Mouse (Mus musculus) C2C12 (cell line): ENCODE results near the gene Cacna1g. TPM values are rescaled to one million over a fixed set of nuclear protein-coding genes. Genes with fewer than 3 reads are reported as not detected.

Source experiments
- H3K27me3 ChIP-seq: one replicate; pipeline ENCODE4 v1.6.1; 2011; ENCODE audit not compliant: control insufficient read depth, insufficient read depth, insufficient read length
- H3K36me3 ChIP-seq: one replicate; pipeline ENCODE4 v1.6.1; 2011; ENCODE audit not compliant: control insufficient read depth, insufficient read depth
- H3K4me3 ChIP-seq: one replicate; pipeline ENCODE4 v1.5.1; 2011; ENCODE audit warnings: mild to moderate bottlenecking, control low read depth; ENCODE audit not compliant: poor library complexity, insufficient read depth, severe bottlenecking
- H3K79me2 ChIP-seq: one replicate; pipeline ENCODE4 v1.6.1; 2011; ENCODE audit not compliant: control insufficient read depth, insufficient read depth
- H3K79me3 ChIP-seq: one replicate; pipeline ENCODE4 v1.6.1; 2011; ENCODE audit warnings: low read depth, control low read depth
- H3ac ChIP-seq: one replicate; pipeline ENCODE3; 2011; ENCODE audit warnings: low read depth; ENCODE audit not compliant: control insufficient read depth, insufficient read length
- CEBPB ChIP-seq: IDR thresholded peaks from one replicate; pipeline ENCODE4 v1.6.1; 2011; ENCODE audit warnings: low read depth, mild to moderate bottlenecking, control low read depth, moderate library complexity
- CTCF ChIP-seq: IDR thresholded peaks from one replicate; pipeline ENCODE4 v1.5.1; 2011; ENCODE audit not compliant: control insufficient read depth, insufficient read depth, insufficient read length
- FOSL1 ChIP-seq: IDR thresholded peaks from one replicate; pipeline ENCODE4 v1.8.0; 2011; ENCODE audit warnings: mild to moderate bottlenecking, low read length; ENCODE audit not compliant: poor library complexity, insufficient read depth, severe bottlenecking
- MAX ChIP-seq: IDR thresholded peaks from one replicate; pipeline ENCODE4 v1.6.1; 2011; ENCODE audit warnings: mild to moderate bottlenecking, control low read depth
- MYOD1 ChIP-seq: IDR thresholded peaks from one replicate; pipeline ENCODE4 v1.6.1; 2011; ENCODE audit warnings: low read depth; ENCODE audit not compliant: control insufficient read depth, insufficient read length
- MYOG ChIP-seq: IDR thresholded peaks from one replicate; pipeline ENCODE4 v1.6.1; 2011; ENCODE audit not compliant: control insufficient read depth, insufficient read length; ENCODE audit errors: extremely low read depth
- USF1 ChIP-seq: IDR thresholded peaks from one replicate; pipeline ENCODE4 v1.6.1; 2011; ENCODE audit warnings: low read depth, mild to moderate bottlenecking, control low read depth, moderate library complexity
- polyA plus RNA-seq: library from polyadenylated mRNA; unstranded; fragments of >200 nt; fragmentation: generic; extraction: Trizol; gene quantifications from one replicate; pipeline ENCODE4 v1.2.1, GENCODE M21; 2012; ENCODE audit warnings: missing spikeins

The Cacna1g gene
- polyA plus RNA-seq, 1 experiment = 0.04 TPM

DNA sequence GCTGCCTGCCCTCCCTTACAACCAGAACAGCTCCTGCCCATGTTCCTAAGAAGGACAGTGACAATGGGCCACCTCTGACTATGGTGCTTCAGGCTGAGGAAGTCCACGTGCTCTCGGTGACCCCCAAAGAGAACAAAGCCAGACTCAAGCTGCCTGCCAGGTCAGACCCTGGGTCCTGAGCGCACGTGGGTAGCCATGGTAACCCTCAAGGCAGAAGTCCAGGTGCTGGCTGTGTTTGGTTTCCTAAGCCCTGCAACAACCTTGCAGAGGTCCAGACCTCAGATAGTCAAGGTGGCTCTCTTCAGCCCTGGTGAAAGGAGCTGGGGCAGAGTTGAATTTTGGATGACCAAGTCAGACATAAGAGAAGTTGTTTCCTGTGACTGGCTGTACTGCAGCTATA lies 15.7 kb upstream of the Cacna1g start:
- Histone ChIP-seq H3K79me2 (no peaks in the 10 kb centered on the region), H3K4me3 (no peak overlapping the region), H3K36me3 (no peaks in the 10 kb centered on the region), H3K27me3 (peaks cover 40% of the 10 kb centered on the region), H3K79me3 (no peaks in the 10 kb centered on the region), H3ac (no peak overlapping the region)
- TF ChIP-seq CTCF (no peak), MYOG (no peak), MYOD1 (no peak), CEBPB (no peak), FOSL1 (no peak), MAX (no peak), USF1 (no peak)

DNA sequence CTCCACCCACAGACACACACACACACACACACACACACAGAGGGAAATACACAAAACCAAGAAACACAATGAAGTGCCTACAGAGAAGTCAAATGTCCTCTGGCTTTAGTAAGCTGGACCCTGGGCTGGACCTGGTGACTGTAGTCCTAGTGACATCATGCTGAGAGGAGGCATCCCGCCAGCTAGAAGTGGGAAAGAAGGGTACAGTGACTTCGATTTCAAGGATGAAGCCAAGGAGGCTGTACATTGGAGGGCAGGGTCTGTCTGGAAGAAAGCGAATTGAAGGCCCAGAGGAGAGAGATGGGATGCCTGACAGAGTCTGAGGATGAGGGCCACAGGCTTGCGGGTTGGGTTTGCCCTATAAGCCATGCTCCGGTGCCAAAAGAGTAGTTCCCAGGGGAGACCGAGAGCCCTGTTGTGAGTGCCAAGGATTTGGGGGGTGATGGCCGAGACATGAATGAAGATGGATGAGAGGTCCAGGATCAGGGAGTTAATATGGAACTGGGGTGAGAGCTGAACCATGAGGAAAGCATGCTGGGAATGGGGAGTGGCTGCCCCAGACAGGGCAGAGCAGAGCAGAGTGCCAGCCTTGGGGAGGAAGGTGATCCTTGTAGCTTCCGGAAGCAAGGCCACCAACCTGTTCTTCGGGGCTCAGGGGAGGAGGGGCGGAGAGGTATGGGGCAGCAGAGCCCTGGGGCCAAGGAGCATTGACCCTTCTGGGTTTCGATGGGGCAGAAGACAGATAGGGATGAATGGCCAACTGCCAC lies 15.0 kb upstream of the Cacna1g start:
- no peak overlapping the region for H3ac ChIP-seq
- no peaks in the 10 kb centered on the region for H3K79me3 ChIP-seq
- H3K4me3 ChIP-seq = no peak overlapping the region
- no peak for TF ChIP-seq USF1
- TF ChIP-seq MYOG = no peak
- TF ChIP-seq MAX = no peak
- no peak for TF ChIP-seq FOSL1
- no peak for TF ChIP-seq MYOD1
- no peak for TF ChIP-seq CEBPB
- no peak for TF ChIP-seq CTCF
- H3K36me3 ChIP-seq = no peaks in the 10 kb centered on the region
- H3K27me3 ChIP-seq = peaks cover 43% of the 10 kb centered on the region
- H3K79me2 ChIP-seq = no peaks in the 10 kb centered on the region

DNA sequence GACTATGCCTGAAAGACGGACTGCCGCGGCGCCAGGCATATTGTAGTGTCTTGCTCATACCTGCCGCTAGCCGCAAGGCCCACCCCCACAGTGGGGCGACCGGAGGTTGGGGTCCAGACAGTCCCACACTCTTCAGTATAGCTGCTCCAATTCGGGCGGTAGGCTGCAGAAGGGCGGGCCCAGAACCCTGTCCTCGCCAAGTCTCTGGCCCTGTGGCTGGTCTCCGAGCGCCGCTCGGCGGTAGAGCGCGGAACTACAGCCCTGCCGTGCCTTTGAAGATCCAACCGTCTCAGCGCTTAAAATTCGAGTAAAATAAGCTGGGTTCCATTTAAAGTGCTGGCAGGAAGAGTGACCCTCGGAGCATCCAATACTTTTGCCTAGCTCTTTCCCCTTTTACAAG lies 12.0 kb upstream of the Cacna1g start, which contains the start of gene Spata20:
TSS of gene Spata20 (minus strand) at position 179 of the 400 bp plus-strand sequence.
- H3K27me3 ChIP-seq = peaks cover 42% of the 10 kb centered on the region
- H3ac ChIP-seq = no peak within 1 kb of the TSS
- H3K79me2 ChIP-seq = no peaks in the 10 kb centered on the region
- no peaks in the 10 kb centered on the region for H3K79me3 ChIP-seq
- H3K36me3 ChIP-seq = no peaks in the 10 kb centered on the region
- TF ChIP-seq CTCF = peak; percentile 80
- TF ChIP-seq MYOG = no peak
- no peak for TF ChIP-seq CEBPB
- H3K4me3 ChIP-seq = no peak within 1 kb of the TSS

DNA sequence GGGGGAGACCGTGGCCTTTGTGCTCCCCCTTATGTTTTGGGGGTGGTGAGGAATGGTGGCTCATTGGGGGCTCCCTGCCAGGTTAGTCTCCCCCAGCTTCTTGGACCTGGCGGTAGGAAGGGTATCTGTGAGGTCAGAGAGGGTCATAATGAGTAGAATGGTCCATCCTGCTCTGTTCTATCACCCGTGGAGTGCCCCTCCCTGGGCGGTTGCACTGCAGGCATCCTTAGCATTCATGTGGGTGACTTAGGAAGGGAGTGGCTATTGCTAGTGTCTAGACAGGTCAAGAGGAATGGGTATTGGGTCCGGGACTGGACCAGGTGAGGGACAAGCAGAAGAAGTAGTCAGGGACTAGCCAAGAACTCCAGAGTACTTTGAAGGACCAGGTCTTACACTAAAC lies 11.2 kb upstream of the Cacna1g start:
- Histone ChIP-seq H3K79me3 (no peaks in the 10 kb centered on the region), H3ac (no peak overlapping the region), H3K36me3 (no peaks in the 10 kb centered on the region), H3K27me3 (peaks cover 49% of the 10 kb centered on the region), H3K79me2 (no peaks in the 10 kb centered on the region), H3K4me3 (no peak overlapping the region)
- TF ChIP-seq MYOD1 = no peak
- no peak for TF ChIP-seq CTCF
- TF ChIP-seq MAX = no peak
- TF ChIP-seq USF1 = no peak
- TF ChIP-seq CEBPB = no peak
- no peak for TF ChIP-seq MYOG
- no peak for TF ChIP-seq FOSL1

DNA sequence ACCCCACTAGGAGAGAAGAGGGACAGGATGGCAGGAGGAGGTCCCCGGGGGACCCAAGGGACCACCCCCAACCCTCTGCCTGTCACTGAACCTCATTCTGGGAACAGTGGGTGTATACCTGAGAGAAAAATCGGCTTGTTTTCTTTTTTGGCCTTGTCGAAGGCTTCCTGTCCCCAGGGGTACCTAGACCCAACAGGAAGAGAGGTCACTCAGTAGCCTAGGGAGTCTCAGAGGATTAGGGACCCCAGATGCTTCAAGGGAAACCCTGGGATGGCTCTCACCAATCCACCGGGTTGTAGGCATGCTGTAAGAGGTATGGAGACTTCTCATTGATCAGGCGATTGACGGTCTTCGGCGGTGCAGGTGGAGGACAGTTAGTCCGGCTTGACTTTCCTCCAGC lies 10.6 kb upstream of the Cacna1g start:
- Histone ChIP-seq H3K27me3 (peaks cover 52% of the 10 kb centered on the region), H3K36me3 (no peaks in the 10 kb centered on the region), H3K79me2 (no peaks in the 10 kb centered on the region), H3ac (no peak overlapping the region), H3K79me3 (no peaks in the 10 kb centered on the region), H3K4me3 (no peak overlapping the region)
- TF ChIP-seq USF1 = no peak
- TF ChIP-seq MYOG = no peak
- TF ChIP-seq MAX = no peak
- no peak for TF ChIP-seq FOSL1
- no peak for TF ChIP-seq MYOD1
- no peak for TF ChIP-seq CTCF
- no peak for TF ChIP-seq CEBPB

DNA sequence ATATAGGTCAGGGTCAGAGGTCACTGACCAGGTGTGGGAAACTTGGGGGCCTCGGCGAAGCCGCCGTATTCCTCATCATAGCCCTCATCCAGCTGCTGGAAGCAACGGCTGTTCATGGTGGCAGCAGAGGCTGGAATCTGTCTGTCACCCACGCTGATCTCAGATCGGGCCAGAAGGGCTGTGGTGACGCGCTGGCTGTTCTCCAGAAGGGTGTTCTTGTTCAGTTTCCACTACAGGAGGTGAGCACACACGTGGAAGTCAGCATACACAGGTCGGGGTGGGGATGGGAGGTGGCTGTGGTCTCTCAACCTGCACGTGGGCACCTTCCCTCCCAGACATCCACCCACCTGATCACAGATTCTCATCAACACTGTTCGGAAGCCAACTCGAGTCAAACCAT lies 9.9 kb upstream of the Cacna1g start:
- TF ChIP-seq CTCF (no peak), CEBPB (no peak), MYOD1 (no peak), USF1 (no peak), FOSL1 (no peak), MYOG (no peak), MAX (no peak)

More for the DNA sequence above, 9.9 kb upstream of the Cacna1g start:
- no peaks in the 10 kb centered on the region for H3K79me3 ChIP-seq
- peaks cover 55% of the 10 kb centered on the region for H3K27me3 ChIP-seq
- H3ac ChIP-seq = no peak overlapping the region
- no peak overlapping the region for H3K4me3 ChIP-seq
- H3K36me3 ChIP-seq = no peaks in the 10 kb centered on the region
- H3K79me2 ChIP-seq = no peaks in the 10 kb centered on the region
